Mouse (Mus musculus): ENCODE results near the gene Asgr2.

GRCm38 (mm10) chr11:70099809-70100208, 7.4 kb downstream of the Asgr2 start:
- TF ChIP-seq CTCF (IDR thresholded peaks at IDR 0.05; ENCODE audit: borderline replicate concordance, extremely low read depth, insufficient read depth, insufficient read length) (no peak), POLR2A (IDR thresholded peaks at IDR 0.05; ENCODE audit: borderline replicate concordance, extremely low read depth, insufficient read depth, insufficient read length, poor library complexity, severe bottlenecking) (no peak)

Measured in brain, embryonic 14.5 days (tissue).